Mouse (Mus musculus) heart, embryonic 10.5 days (tissue): ENCODE data around the gene Trim21. TPM values are rescaled to one million over a fixed set of nuclear protein-coding genes. Genes with fewer than 3 reads are reported as not detected.

Source experiments
- DNase-seq: peaks from one replicate; pipeline ENCODE4 v3.0.0-alpha.2; 2017; ENCODE audit warnings: low spot score
- H3K27ac ChIP-seq: fragments of 300-500 bp; sonication (generic); 2 replicates; pipeline ENCODE4 v1.5.1; 2016; ENCODE audit warnings: mild to moderate bottlenecking
- H3K27me3 ChIP-seq: fragments of 300-500 bp; sonication (generic); 2 replicates; pipeline ENCODE4 v1.6.1; 2016; ENCODE audit warnings: mild to moderate bottlenecking; ENCODE audit not compliant: poor library complexity, insufficient read depth, severe bottlenecking
- H3K36me3 ChIP-seq: fragments of 300-500 bp; sonication (generic); 2 replicates; pipeline ENCODE4 v1.6.1; 2016; ENCODE audit warnings: mild to moderate bottlenecking, moderate library complexity
- H3K4me1 ChIP-seq: fragments of 300-500 bp; sonication (generic); 2 replicates; pipeline ENCODE4 v1.6.1; 2016; ENCODE audit warnings: mild to moderate bottlenecking
- H3K4me3 ChIP-seq: fragments of 300-500 bp; sonication (generic); 2 replicates; pipeline ENCODE4 v1.5.1; 2016; ENCODE audit warnings: mild to moderate bottlenecking, moderate library complexity
- H3K9me3 ChIP-seq: fragments of 300-500 bp; sonication (generic); 2 replicates; pipeline ENCODE4 v1.6.1; 2016; ENCODE audit warnings: mild to moderate bottlenecking, moderate library complexity
- WGBS: fragments of 180-500 bp; shearing (Covaris S2); methylation state at CpG from one replicate; pipeline ENCODE4 v1.1.7; 2016; 5-methylcytosine and 5-hydroxymethylcytosine counted together
- polyA plus RNA-seq: library from polyadenylated mRNA; unstranded; fragments of >200 nt; fragmentation: Nextera tagmentation; extraction: Ambion mirVana; gene quantifications from 2 replicates; pipeline ENCODE4 v1.2.1, GENCODE M21; 2016

Trim21 gene
- polyA plus RNA-seq, 1 experiment from 2014 or later = 0.65 TPM

- 81% methylated on average over 1 of the region's 1 CpGs for WGBS
- Histone ChIP-seq H3K4me3 (no peak overlapping the region), H3K36me3 (no peaks in the 10 kb centered on the region), H3K27me3 (no peaks in the 10 kb centered on the region), H3K4me1 (no peaks in the 10 kb centered on the region), H3K9me3 (no peaks in the 10 kb centered on the region), H3K27ac (no peak overlapping the region)
- DNase-seq = no peak
Measured at GRCm38 (mm10) chr7:102529052-102529451, 36.2 kb downstream of the Trim21 start.

DNA sequence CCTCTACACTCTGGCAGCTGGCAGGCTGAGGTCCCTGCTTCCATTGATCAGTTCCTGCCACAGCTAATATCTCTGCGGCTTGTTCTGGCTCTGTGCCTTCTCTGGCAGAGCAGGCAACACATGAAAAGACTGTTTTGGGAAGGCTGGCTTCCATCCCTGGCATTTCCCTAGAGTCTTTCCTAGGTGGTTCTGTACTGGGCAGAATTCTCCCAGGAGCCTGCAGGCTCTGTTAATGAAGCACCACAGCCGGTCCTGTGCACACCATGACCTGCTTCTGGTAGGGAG lies 48.3 kb downstream of the Trim21 start:
- WGBS = 77% methylated on average over 2 of the region's 2 CpGs
- H3K9me3 ChIP-seq = no peaks in the 10 kb centered on the region
- H3K4me1 ChIP-seq = 0 out of 2 replicates have a peak, but pooled peaks cover 5% of the 10 kb centered on the region
- no peak overlapping the region for H3K4me3 ChIP-seq
- H3K27ac ChIP-seq = no peak overlapping the region
- no peak for DNase-seq
- H3K27me3 ChIP-seq = peaks cover 16% of the 10 kb centered on the region
- no peaks in the 10 kb centered on the region for H3K36me3 ChIP-seq

DNA sequence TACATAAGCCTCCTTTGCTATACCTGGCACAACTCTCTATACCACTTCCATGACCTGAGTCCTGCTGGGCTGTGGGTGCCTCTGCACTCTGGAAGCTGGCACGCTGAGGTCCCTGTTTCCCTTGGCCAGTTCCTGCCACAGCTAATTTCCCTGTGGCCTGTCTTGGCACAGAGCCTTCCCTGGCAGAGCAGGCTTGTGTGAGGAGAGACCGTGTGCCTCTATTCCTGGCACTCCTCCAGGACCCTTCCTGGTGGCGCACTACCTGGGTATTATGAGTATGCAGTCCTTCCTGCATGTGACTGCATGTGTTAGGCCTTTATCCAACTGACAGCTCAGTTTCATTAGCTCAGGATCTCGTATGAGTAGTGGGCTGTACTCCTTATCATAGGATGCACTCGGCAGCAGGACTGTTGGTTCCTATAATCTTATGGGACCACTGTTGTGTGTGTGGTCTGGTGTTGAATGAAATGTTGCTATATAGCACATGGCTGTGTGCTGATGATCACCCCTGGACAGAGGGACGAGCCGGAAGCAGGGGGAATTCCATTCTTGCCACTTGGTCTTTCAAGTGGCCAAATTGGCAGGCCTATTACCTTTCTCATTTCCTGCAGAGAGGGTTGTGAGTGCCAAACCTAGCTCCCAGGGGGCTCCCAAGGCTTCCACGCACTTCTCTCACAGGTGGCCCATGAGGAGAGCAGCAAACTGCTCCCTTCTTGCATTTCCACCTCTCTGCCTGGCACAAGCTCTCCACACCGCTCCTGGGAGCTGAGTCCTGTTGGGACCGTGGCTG lies 48.8 kb downstream of the Trim21 start:
- Histone ChIP-seq H3K4me3 (no peak overlapping the region), H3K27me3 (peaks cover 22% of the 10 kb centered on the region), H3K36me3 (no peaks in the 10 kb centered on the region), H3K9me3 (no peaks in the 10 kb centered on the region), H3K4me1 (0 out of 2 replicates have a peak, but pooled peaks cover 5% of the 10 kb centered on the region), H3K27ac (no peak overlapping the region)
- DNase-seq = no peak
- WGBS = 66% methylated on average over 10 of the region's 10 CpGs

- H3K4me3 ChIP-seq = no peak overlapping the region
- H3K27ac ChIP-seq = no peak overlapping the region
- WGBS = 40% methylated on average over 4 of the region's 4 CpGs
- no peaks in the 10 kb centered on the region for H3K9me3 ChIP-seq
- H3K4me1 ChIP-seq = peaks cover 5% of the 10 kb centered on the region; the same call in 1 of the 2 replicates
- H3K27me3 ChIP-seq = peaks cover 27% of the 10 kb centered on the region
- H3K36me3 ChIP-seq = no peaks in the 10 kb centered on the region
- no peak for DNase-seq
Measured at GRCm38 (mm10) chr7:102514144-102514543, 51.1 kb downstream of the Trim21 start.

- Histone ChIP-seq H3K9me3 (no peaks in the 10 kb centered on the region), H3K27ac (peak overlapping the region; percentile 87), H3K27me3 (peaks cover 32% of the 10 kb centered on the region), H3K4me3 (peak overlapping the region; percentile 72), H3K4me1 (peaks cover 5% of the 10 kb centered on the region; the same call in 1 of the 2 replicates), H3K36me3 (no peaks in the 10 kb centered on the region)
- 1% methylated on average over 54 of the region's 54 CpGs for WGBS
- DNase-seq = peak; percentile 89
Measured at GRCm38 (mm10) chr7:102512814-102513435, 52.4 kb downstream of the Trim21 start.

DNA sequence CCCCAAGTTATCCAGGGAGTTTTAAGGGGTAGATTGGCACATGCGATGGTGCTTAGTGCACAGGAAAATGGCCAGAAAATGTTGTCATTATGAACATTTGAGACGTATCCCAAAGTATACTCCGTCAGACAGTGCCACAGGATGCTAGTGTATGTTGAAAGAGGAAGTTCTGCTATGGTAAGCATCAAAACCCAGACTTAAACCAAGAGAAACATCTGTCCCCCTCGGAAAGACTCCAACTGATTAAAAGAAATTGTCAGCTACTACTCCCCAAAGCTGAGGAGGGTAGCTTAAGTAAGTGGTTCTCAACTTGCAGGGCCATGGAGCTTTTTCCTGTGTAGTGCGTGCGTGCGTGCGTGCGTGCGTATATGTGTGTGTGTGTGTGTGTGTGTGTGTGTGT lies 53.4 kb downstream of the Trim21 start:
- Histone ChIP-seq H3K9me3 (no peaks in the 10 kb centered on the region), H3K27me3 (peaks cover 32% of the 10 kb centered on the region), H3K4me1 (peaks cover 5% of the 10 kb centered on the region; the same call in 1 of the 2 replicates), H3K36me3 (no peaks in the 10 kb centered on the region), H3K27ac (no peak overlapping the region), H3K4me3 (no peak overlapping the region)
- DNase-seq = peak; percentile 54
- 92% methylated on average over 10 of the region's 10 CpGs for WGBS

- WGBS = 79% methylated on average over 7 of the region's 7 CpGs
- H3K4me3 ChIP-seq = no peak overlapping the region
- DNase-seq = peak; percentile 70
Measured at GRCm38 (mm10) chr7:102509726-102510125, 55.6 kb downstream of the Trim21 start.

DNA sequence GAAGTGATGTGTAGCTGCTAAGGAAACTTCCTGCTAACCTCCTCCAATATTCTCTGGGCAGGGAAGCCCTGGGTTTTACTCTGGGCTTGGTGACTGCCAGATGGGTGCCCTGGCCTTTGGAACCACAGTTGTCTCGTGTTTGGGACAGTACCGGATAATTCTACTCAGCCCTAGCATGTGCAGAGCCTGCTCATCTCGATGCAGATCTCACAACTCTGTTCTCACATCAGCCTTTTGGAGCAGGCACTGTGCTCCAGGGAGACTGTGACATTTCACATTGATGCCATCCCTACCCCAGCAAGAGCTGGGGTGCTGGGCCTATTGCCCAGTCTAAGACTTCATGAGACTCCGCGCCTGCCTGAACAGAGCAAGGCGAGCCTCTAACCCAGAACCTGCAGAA lies 56.6 kb downstream of the Trim21 start:
- peaks cover 5% of the 10 kb centered on the region; the same call in 1 of the 2 replicates for H3K4me1 ChIP-seq
- no peaks in the 10 kb centered on the region for H3K9me3 ChIP-seq
- no peaks in the 10 kb centered on the region for H3K36me3 ChIP-seq
- no peak overlapping the region for H3K4me3 ChIP-seq
- DNase-seq = peak; percentile 68
- no peak overlapping the region for H3K27ac ChIP-seq
- 82% methylated on average over 6 of the region's 6 CpGs for WGBS
- H3K27me3 ChIP-seq = peaks cover 24% of the 10 kb centered on the region

More at GRCm38 (mm10) chr7:102509726-102510125, 55.6 kb downstream of the Trim21 start:
- H3K27me3 ChIP-seq = peaks cover 32% of the 10 kb centered on the region
- peaks cover 5% of the 10 kb centered on the region; the same call in 1 of the 2 replicates for H3K4me1 ChIP-seq
- H3K36me3 ChIP-seq = no peaks in the 10 kb centered on the region
- H3K9me3 ChIP-seq = no peaks in the 10 kb centered on the region
- H3K27ac ChIP-seq = no peak overlapping the region

DNA sequence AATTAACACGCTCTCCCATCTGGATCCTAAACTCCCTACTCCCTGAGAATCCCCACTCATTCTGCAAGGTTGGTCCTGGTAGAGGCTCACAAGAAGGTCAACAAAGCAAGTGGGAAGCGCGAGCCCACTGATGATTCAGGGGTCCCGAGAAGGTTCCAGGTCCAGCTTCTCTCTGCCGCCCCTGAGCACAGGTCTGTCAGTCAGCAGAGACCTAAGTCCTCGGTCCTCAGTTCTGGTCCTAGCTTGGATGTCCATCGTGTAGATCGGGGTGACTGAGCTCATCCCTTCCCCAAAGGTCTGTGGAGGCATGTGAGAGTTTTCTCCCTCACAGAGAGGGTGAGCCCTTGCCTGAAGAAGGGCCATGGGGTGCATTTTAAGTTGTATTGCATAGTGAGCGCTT lies 57.2 kb downstream of the Trim21 start:
- Histone ChIP-seq H3K27me3 (peaks cover 20% of the 10 kb centered on the region; the same call in 1 of the 2 replicates), H3K36me3 (no peaks in the 10 kb centered on the region), H3K9me3 (no peaks in the 10 kb centered on the region), H3K4me1 (peaks cover 5% of the 10 kb centered on the region; the same call in 1 of the 2 replicates), H3K27ac (no peak overlapping the region), H3K4me3 (no peak overlapping the region)
- WGBS = 82% methylated on average over 9 of the region's 9 CpGs
- peak; percentile 68 for DNase-seq

Other genes starting within 250 kb of the Trim21 start
- gene Rrm1, start 123.8 kb downstream of the Trim21 start, polyA plus RNA-seq = 190 and 198 TPM in 2 replicates
- 0.19 and 0.22 TPM in 2 replicates for gene Olfr543, start 83.8 kb downstream of the Trim21 start, polyA plus RNA-seq
- gene Olfr544, start 77.2 kb downstream of the Trim21 start, polyA plus RNA-seq = 0.04 TPM in 2 replicates
- gene Olfr545, start 65.9 kb downstream of the Trim21 start, polyA plus RNA-seq = 0.11 TPM in 1 of 2 replicates, not detected in the other
- gene Olfr547, start 30.7 kb downstream of the Trim21 start, polyA plus RNA-seq = not detected in 2 replicates
- gene Olfr548-ps1, start 24.6 kb downstream of the Trim21 start, polyA plus RNA-seq = not detected in 2 replicates
- gene Olfr549, start 15.6 kb downstream of the Trim21 start, polyA plus RNA-seq = not detected in 2 replicates
- not detected in 2 replicates for gene Olfr550, start 6.0 kb upstream of the Trim21 start, polyA plus RNA-seq
- not detected in 2 replicates for gene Olfr551, start 26.4 kb upstream of the Trim21 start, polyA plus RNA-seq
- not detected in 2 replicates for gene Olfr552, start 32.3 kb upstream of the Trim21 start, polyA plus RNA-seq
- gene Olfr553, start 52.7 kb upstream of the Trim21 start, polyA plus RNA-seq = not detected in 2 replicates
- gene Olfr554, start 72.9 kb upstream of the Trim21 start, polyA plus RNA-seq = not detected in 2 replicates
- not detected in 2 replicates for gene Olfr555, start 93.3 kb upstream of the Trim21 start, polyA plus RNA-seq
- gene Olfr556, start 99.4 kb upstream of the Trim21 start, polyA plus RNA-seq = not detected in 2 replicates
- 14.6 and 16.2 TPM in 2 replicates for gene Trim68, start 121.8 kb upstream of the Trim21 start, polyA plus RNA-seq
- gene Olfr557, start 130.4 kb upstream of the Trim21 start, polyA plus RNA-seq = not detected in 2 replicates
- gene Olfr558, start 136.7 kb upstream of the Trim21 start, polyA plus RNA-seq = not detected in 2 replicates
- not detected in 2 replicates for gene Olfr33, start 153.6 kb upstream of the Trim21 start, polyA plus RNA-seq
- not detected in 2 replicates for gene Olfr559, start 162.0 kb upstream of the Trim21 start, polyA plus RNA-seq
- not detected in 2 replicates for gene Olfr560, start 193.9 kb upstream of the Trim21 start, polyA plus RNA-seq
- not detected in 2 replicates for gene Olfr78, start 194.0 kb upstream of the Trim21 start, polyA plus RNA-seq
- gene Olfr561, start 205.7 kb upstream of the Trim21 start, polyA plus RNA-seq = not detected in 2 replicates
- gene Olfr564, start 238.0 kb upstream of the Trim21 start, polyA plus RNA-seq = not detected in 2 replicates